Mouse (Mus musculus): Measurements from ENCODE around the gene Dmap1. TPM values are rescaled to one million over a fixed set of nuclear protein-coding genes. Genes with fewer than 3 reads are reported as not detected.

The Dmap1 gene
- 51.8 and 58.0 TPM in 2 replicates for polyA plus RNA-seq (2015; fragmentation: Nextera tagmentation; extraction: Ambion mirVana)

DNA sequence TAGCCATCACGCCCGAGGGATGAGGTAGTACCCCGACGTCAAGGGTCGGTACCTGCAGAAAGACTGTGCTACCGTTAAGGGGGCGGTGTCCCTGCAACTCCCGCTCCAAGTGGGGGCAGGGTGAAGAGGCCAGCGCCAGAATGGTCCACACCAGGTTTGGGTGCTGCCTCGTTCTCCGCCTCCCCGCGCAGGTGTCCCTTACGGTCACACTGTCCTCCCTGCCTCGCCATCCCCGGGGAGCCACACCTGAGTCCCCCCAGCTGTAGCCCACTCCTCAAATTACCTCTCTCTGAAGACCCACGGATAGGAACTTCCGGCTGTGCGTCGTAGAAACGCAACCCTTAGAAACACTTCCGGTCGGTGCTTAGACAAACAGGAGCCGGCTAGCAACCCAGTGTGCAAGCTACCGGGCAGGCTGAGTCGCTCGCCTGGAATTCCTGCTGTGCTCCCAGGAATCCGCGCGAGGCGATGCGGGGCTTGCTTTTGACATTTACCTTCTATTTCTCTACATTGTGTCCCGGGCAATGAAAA is at the start of gene Dmap1:
TSS of gene Dmap1 (minus strand) at position 343 of the 531 bp plus-strand sequence.
- Histone ChIP-seq H3K4me2 (peak within 1 kb of the TSS; percentile 88), H3K27me3 (no peaks in the 10 kb centered on the region), H3K9me3 (no peaks in the 10 kb centered on the region), H3K9ac (peak within 1 kb of the TSS; percentile 80), H3K27ac (peak within 1 kb of the TSS; percentile 38), H3K36me3 (peaks cover 42% of the 10 kb centered on the region), H3K4me3 (peak within 1 kb of the TSS; percentile 86), H3K4me1 (peaks cover 14% of the 10 kb centered on the region)
- peak; percentile 80 for ATAC-seq (ENCODE audit: insufficient number of reproducible peaks, low FRiP score, low TSS enrichment, low read depth)
- WGBS, result under 1% methylated on average over 33 of the region's 33 CpGs

DNA sequence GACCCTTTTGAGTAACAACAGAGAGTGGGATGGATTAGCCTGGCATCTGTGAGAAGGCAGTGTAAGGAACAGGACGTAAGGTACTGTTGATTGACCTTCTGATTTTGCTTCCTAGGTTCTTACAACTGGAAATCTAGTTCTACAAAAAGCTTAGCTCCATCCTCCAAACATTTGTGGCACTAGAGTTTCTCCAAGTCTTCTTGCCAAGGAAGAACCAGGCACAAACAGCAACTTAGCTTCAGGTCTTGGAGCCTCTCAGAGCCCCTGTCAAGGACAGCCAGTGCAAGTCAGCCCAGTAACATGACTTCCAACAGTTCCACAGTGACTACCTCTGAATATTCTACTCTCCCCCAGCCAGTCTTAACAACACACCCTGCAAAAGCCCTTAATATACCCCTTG is 42.0 kb upstream of the Dmap1 start, which contains the start of gene Gm12845:
TSS of gene Gm12845 (plus strand) at position 301 of the 400 bp plus-strand sequence.
- Histone ChIP-seq H3K4me2 (no peak within 1 kb of the TSS), H3K27me3 (no peaks in the 10 kb centered on the region), H3K4me1 (no peaks in the 10 kb centered on the region), H3K36me3 (no peaks in the 10 kb centered on the region), H3K9ac (no peak within 1 kb of the TSS), H3K9me3 (no peaks in the 10 kb centered on the region), H3K4me3 (no peak within 1 kb of the TSS), H3K27ac (no peak within 1 kb of the TSS)
- WGBS, result 75% methylated on average over 1 of the region's 1 CpGs
- ATAC-seq (ENCODE audit: insufficient number of reproducible peaks, low FRiP score, low TSS enrichment, low read depth), result no peak

DNA sequence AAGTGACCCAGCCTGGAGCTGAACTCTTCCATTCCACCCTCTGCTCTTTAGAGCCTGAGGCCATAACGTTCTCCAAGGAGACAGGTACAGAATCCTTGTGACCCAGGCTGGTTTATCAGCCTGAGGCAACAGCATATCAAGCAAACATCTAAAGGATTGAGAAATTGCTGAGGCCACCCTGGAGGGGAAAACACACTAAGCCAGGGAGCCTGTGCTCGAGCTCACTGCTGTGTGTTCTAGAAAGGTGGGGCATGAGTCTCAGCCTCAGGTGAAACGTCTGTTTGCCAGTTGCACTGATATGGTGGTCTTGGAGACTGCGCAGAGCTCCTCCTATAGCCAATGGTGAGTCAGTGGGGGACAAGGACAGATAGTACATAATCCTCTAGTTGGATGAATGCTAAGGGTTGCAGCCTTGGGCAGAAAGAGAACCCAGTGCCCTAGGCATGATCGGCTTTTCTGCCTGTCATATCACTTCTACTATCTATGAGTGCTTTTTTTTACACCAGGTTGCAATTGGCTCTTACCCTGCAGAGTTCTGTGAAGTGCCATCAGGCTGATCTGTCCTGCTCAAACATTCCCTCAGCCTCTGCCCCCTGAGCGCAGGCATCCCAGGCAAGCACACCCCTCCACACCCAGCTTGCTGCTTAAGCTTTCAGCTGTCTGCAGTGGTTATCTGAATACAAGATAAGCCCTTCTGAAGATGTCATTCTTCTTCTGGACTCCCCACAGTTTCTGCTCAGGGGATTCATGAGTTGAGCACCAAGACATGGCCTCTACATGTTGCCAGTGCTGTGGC is 31.4 kb upstream of the Dmap1 start:
- no peak overlapping the region for H3K4me2 ChIP-seq
- no peak overlapping the region for H3K27ac ChIP-seq
- H3K4me1 ChIP-seq, result no peaks in the 10 kb centered on the region
- no peak overlapping the region for H3K4me3 ChIP-seq
- WGBS, result 75% methylated on average over 6 of the region's 6 CpGs
- no peak overlapping the region for H3K9ac ChIP-seq
- ATAC-seq (ENCODE audit: insufficient number of reproducible peaks, low FRiP score, low TSS enrichment, low read depth), result no peak
- H3K36me3 ChIP-seq, result no peaks in the 10 kb centered on the region
- no peaks in the 10 kb centered on the region for H3K27me3 ChIP-seq
- no peaks in the 10 kb centered on the region for H3K9me3 ChIP-seq

DNA sequence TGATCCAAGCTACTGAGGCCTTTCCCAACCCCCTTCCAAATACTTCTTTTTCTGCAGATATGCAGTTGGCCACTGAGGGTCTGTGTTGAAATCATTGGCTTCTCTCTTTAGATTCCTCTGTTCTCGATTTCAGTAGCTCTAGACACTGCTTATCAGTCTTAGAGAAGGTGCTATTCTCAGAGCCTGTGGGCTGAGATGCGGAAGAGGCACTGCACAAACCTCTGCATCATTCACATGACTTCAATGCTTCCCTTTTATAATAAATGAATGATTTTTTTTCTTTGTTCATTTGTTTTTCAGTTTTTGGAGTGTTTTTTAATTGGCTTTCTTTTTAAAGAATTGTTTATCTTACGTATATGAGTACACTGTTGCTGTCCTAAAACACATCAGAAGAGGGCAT is 30.2 kb upstream of the Dmap1 start:
- Histone ChIP-seq H3K4me1 (no peaks in the 10 kb centered on the region), H3K27me3 (no peaks in the 10 kb centered on the region), H3K9me3 (no peaks in the 10 kb centered on the region), H3K27ac (no peak overlapping the region), H3K36me3 (no peaks in the 10 kb centered on the region), H3K9ac (no peak overlapping the region), H3K4me3 (no peak overlapping the region), H3K4me2 (no peak overlapping the region)
- no peak for ATAC-seq (ENCODE audit: insufficient number of reproducible peaks, low FRiP score, low TSS enrichment, low read depth)
- 82% methylated on average over 3 of the region's 3 CpGs for WGBS

DNA sequence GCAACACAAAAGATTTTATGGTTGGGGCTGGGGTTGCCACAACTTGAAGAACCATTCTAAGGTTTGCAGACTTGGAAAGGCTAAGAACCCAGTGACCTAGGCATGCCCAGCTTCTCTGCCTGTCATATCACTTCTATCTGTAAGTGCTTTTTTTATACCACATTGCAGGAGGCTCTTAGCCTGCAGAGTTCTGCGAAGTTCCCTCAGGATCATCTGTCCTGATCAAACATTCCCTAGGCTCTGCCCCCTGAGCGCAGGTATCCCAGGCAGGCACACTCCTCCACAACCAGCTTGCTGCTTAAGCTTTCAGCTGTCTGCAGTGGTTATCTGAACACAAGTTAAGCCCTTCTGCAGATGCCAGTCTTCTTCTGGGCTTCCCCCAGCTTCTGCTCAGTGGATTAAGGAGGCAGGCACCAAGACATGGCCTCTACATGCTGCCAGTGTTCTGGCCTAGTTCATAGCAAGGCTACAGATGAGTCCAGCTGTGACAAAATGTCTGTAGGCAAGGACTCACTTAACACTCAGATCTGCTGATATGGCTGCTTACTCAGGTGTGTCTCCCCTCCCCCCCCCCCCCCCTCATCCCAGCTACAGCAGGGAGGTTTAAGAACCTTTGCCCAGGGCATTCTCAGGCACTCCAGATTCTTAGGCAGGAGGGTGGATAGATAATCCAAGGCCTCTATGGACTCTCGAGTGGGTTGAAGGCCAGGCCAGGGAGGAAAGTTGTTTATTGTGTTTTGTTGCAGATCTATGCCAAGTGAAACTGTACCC is 26.9 kb upstream of the Dmap1 start:
- Histone ChIP-seq H3K4me1 (no peaks in the 10 kb centered on the region), H3K4me3 (no peak overlapping the region), H3K36me3 (no peaks in the 10 kb centered on the region), H3K27ac (no peak overlapping the region), H3K9me3 (no peaks in the 10 kb centered on the region), H3K27me3 (no peaks in the 10 kb centered on the region), H3K9ac (no peak overlapping the region), H3K4me2 (no peak overlapping the region)
- no peak for ATAC-seq (ENCODE audit: insufficient number of reproducible peaks, low FRiP score, low TSS enrichment, low read depth)
- 75% methylated on average over 3 of the region's 3 CpGs for WGBS

DNA sequence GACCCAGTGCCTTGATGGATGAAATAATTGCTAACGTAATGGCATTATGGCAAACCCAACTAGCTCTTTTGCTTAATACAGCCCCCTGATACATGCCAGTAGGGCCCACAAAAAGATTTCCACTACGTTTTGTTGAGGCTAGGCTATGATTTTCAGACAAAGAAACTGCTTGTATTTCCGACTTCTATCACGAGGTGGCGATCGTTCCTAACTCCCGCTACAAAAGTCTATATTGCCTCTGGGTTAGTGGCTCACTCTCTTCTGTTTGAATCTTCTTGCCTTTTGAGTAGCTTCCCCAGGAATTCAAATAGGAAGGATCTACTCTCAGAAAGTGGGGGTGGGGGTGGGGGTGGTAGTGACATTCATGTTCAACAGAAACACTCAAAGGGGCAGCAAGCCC is 23.3 kb upstream of the Dmap1 start:
- 3% methylated on average over 7 of the region's 7 CpGs for WGBS
- ATAC-seq (ENCODE audit: insufficient number of reproducible peaks, low FRiP score, low TSS enrichment, low read depth), result no peak
- H3K4me1 ChIP-seq, result no peaks in the 10 kb centered on the region
- no peaks in the 10 kb centered on the region for H3K27me3 ChIP-seq
- no peak overlapping the region for H3K4me3 ChIP-seq
- no peak overlapping the region for H3K27ac ChIP-seq
- no peak overlapping the region for H3K9ac ChIP-seq
- no peaks in the 10 kb centered on the region for H3K9me3 ChIP-seq
- no peaks in the 10 kb centered on the region for H3K36me3 ChIP-seq
- H3K4me2 ChIP-seq, result no peak overlapping the region

DNA sequence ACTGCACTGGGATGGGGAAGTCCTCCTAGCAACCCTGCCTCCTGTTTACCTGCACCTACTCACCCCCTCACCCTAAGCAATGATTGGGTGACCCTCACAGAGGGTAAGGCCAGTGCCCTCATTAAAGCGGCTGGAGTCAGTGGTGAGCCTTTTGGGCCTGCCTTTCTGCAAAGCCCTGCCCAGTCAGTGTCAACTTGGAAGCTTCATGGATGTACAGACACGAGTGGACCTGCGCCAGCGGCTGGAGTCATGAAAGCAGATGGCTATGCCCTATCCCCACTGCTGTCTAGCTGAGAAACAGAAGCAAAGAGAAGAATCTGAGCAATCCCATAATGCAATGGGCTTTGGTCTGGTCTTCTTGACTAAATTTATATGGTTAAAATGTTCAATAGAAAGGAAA is 4.3 kb upstream of the Dmap1 start:
- Histone ChIP-seq H3K9ac (no peak overlapping the region), H3K4me3 (no peak overlapping the region), H3K36me3 (no peaks in the 10 kb centered on the region), H3K4me1 (peaks cover 4% of the 10 kb centered on the region), H3K27me3 (no peaks in the 10 kb centered on the region), H3K27ac (no peak overlapping the region), H3K9me3 (no peaks in the 10 kb centered on the region), H3K4me2 (no peak overlapping the region)
- ATAC-seq (ENCODE audit: insufficient number of reproducible peaks, low FRiP score, low TSS enrichment, low read depth), result no peak
- WGBS, result 82% methylated on average over 4 of the region's 4 CpGs

DNA sequence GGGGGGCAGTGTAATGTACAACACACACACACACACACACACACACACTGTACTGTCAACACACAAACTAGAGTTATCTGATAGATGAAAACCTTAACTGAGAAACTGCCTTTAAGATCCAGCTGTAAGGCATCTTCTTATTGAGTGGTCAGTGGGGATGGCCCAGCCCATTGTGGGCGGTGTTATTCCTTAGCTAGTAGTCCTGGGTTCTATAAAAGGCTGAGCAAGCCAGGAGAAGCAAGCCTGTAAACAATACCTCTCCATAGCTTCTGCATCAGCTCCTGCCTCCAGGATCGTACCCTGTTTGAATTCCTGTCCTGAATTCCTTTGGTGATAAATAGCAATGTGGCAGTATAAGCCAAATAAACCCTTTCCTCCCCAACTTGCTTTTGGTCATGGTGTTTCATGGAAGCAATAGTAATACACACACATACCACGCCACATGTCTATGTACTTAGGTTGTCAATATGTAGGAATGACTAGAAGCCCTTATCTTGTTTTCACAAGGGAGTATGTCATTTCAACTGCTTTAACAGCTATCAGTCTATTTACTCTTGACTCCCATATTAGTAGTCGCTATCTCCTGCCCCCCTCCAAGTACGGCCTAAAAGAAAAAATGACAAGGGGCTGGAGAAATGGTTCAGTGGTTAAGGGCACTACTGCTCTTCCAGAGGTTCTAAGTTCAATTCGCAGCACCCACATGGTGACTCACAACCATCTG is 1.1 kb upstream of the Dmap1 start:
- H3K4me2 ChIP-seq, result no peak overlapping the region
- H3K4me1 ChIP-seq, result peaks cover 14% of the 10 kb centered on the region
- peaks cover 30% of the 10 kb centered on the region for H3K36me3 ChIP-seq
- H3K9ac ChIP-seq, result no peak overlapping the region
- ATAC-seq (ENCODE audit: insufficient number of reproducible peaks, low FRiP score, low TSS enrichment, low read depth), result no peak
- H3K9me3 ChIP-seq, result no peaks in the 10 kb centered on the region
- no peak overlapping the region for H3K4me3 ChIP-seq
- 79% methylated on average over 6 of the region's 6 CpGs for WGBS
- H3K27me3 ChIP-seq, result no peaks in the 10 kb centered on the region
- H3K27ac ChIP-seq, result no peak overlapping the region

DNA sequence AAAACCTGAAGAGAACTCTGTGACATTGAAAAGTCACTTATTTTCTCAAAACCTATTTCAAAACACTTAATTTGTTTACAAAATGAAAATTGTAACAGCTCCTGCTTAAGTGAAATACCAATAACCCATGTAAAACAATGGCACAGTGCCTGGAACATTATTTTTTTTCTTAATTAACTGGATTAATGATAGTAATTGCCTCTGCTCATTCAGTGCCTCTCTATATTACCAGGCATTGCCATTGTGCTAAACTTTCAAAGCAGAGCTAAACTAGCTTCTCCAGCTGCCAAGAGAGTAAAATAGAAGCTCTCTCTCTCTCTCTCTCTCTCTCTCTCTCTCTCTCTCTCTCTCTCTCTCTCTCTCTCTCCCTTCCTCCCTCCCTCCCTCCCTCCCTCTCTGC is 390 bp upstream of the Dmap1 start:
- H3K9me3 ChIP-seq, result no peaks in the 10 kb centered on the region
- H3K9ac ChIP-seq, result no peak overlapping the region
- H3K27me3 ChIP-seq, result no peaks in the 10 kb centered on the region
- ATAC-seq (ENCODE audit: insufficient number of reproducible peaks, low FRiP score, low TSS enrichment, low read depth), result no peak
- H3K36me3 ChIP-seq, result peaks cover 37% of the 10 kb centered on the region
- peak overlapping the region; percentile 88 for H3K4me2 ChIP-seq
- peak overlapping the region; percentile 86 for H3K4me3 ChIP-seq
- H3K4me1 ChIP-seq, result peaks cover 14% of the 10 kb centered on the region
- no peak overlapping the region for H3K27ac ChIP-seq

DNA sequence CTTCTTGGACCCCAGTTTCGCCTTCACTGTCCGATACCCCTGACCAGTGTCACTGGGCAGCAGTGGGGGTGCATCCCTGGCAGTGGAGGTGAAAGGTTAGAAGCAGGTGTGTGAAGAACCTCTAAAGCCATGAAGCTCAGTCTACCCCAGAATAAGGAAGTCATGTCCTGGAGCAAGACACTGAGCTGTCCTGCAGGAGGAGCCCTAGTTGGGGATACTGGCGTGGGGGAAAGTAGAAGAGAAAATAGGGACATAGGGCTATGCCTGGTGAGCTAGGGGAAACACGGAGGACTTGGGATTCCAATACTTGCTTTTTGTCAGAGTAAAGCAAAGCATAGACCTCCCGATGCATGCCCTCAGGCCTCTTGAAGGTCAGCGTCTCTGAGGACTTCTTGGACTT is 1.1 kb downstream of the Dmap1 start:
- peak overlapping the region; percentile 80; the same call in 1 of the 2 replicates for H3K9ac ChIP-seq
- no peaks in the 10 kb centered on the region for H3K9me3 ChIP-seq
- peak overlapping the region; percentile 88 for H3K4me2 ChIP-seq
- WGBS, result 81% methylated on average over 6 of the region's 6 CpGs
- no peak for ATAC-seq (ENCODE audit: insufficient number of reproducible peaks, low FRiP score, low TSS enrichment, low read depth)
- H3K27me3 ChIP-seq, result no peaks in the 10 kb centered on the region
- peak overlapping the region; percentile 86 for H3K4me3 ChIP-seq
- H3K4me1 ChIP-seq, result peaks cover 14% of the 10 kb centered on the region
- H3K27ac ChIP-seq, result no peak overlapping the region
- H3K36me3 ChIP-seq, result peaks cover 52% of the 10 kb centered on the region

DNA sequence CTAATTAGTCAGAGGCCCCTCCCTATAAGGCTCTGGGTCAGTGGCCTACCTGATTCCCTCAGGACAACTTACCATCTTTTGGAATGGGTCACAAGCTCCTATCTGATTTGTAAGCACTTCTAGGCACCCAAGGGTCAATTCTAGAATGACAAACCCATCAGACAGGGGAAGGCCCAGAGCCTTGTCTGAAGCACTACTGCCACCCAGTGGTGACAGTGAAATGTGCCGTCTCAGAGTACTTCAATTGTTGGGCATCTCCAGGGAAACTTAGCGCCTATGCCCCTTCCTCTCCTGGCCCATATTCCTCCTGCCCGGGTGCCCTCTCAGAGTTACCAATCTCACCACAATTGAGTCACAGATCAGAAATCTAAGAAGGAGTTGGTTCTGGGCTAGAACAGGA is 5.2 kb downstream of the Dmap1 start:
- Histone ChIP-seq H3K4me1 (peaks cover 14% of the 10 kb centered on the region), H3K4me2 (no peak overlapping the region), H3K27ac (no peak overlapping the region), H3K4me3 (no peak overlapping the region), H3K9ac (no peak overlapping the region), H3K9me3 (no peaks in the 10 kb centered on the region), H3K36me3 (peaks cover 86% of the 10 kb centered on the region), H3K27me3 (no peaks in the 10 kb centered on the region)
- WGBS, result 15% methylated on average over 3 of the region's 3 CpGs
- ATAC-seq (ENCODE audit: insufficient number of reproducible peaks, low FRiP score, low TSS enrichment, low read depth), result no peak

Measured in limb, embryonic 15.5 days (tissue).